Mouse (Mus musculus) layer of hippocampus, postnatal 14 days (tissue): Measurements from ENCODE around the gene Mrps27. TPM values are rescaled to one million over a fixed set of nuclear protein-coding genes. Genes with fewer than 3 reads are reported as not detected.

ENCODE experiments used
- DNase-seq, 2 experiments: peaks; one replicate each; pipeline ENCODE4 v3.0.0; 2021 to 2022; ENCODE audit warnings: low spot score in 2 of 2, mixed read lengths in 1 of 2
- total RNA-seq, 2 experiments: library from RNA; stranded (reverse); gene quantifications; 2 replicates each; pipeline ENCODE4 v1.2.3; 2021

Mrps27 gene
- total RNA-seq, 2 experiments from 2014 or later = 25.9 to 26.5 TPM

- no peak for DNase-seq
Observed at GRCm38 (mm10) chr13:99464551-99464950, 120.0 kb downstream of the Mrps27 start.

Other genes with a start within 250 kb of the Mrps27 start
- gene Zfp366, start 160.0 kb upstream of the Mrps27 start, total RNA-seq = 1 to 10 TPM; 5.1 to 7.0 TPM
- 10 to 100 TPM; 30.2 to 32.8 TPM for gene Ptcd2, start 81 bp upstream of the Mrps27 start, total RNA-seq
- gene Map1b, start 171.8 kb downstream of the Mrps27 start, total RNA-seq = 100 to 1,000 TPM; 795 to 818 TPM